Comparison of ENCODE assay signal across 25 mouse cellular contexts in the genomic region with DNA sequence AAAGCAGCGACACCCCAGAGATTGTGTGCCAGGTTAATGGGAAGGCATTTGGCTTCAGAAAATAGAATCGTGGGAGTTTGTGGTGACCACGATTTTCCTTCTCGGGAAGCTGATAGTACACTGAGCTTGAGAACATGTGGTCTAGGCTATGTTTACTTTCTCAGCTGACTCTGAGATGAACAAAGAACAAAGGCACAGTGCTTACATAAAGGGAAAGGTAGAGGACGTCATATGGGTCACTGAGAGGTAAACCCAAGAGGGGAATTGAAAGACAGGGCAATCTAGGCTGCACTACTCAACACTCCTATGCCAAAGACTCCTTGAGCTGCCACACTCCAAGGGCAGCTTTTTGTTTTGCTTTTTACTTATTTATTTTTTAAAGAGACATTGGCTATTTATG. TPM values are rescaled to one million over a fixed set of nuclear protein-coding genes. Genes with fewer than 3 reads are reported as not detected.
DNase-seq lines count a peak whose midpoint lies in the region; ATAC-seq and TF ChIP-seq lines count a peak whose summit lies in the region.
"Had no signal": no experiment of that assay in that cellular context is flagged by ENCODE, and none has a peak within 500 bp of the region (broad histone marks: within the 10 kb centered on the region; RNA-seq: fewer than 3 reads in every experiment).

No protein-coding gene starts in this region.

- no peak for TF ChIP-seq POLR2A in lung, adult 2 months (IDR thresholded peaks at IDR 0.05; ENCODE audit: borderline replicate concordance, extremely low read depth, low read depth, low read length)

- no peak overlapping the region for H3K4me2 ChIP-seq in stomach, embryonic 14.5 days (replicated peaks; ENCODE audit: low read depth, low read length)
- no peak overlapping the region for H3K4me2 ChIP-seq in stomach, postnatal 0 days (replicated peaks; ENCODE audit: low read depth)
- no peak overlapping the region for H3K4me2 ChIP-seq in forebrain, embryonic 11.5 days (ENCODE audit: low read depth, low read length, severe bottlenecking)
- H3K4me2 ChIP-seq: forebrain, embryonic 12.5 days; forebrain, embryonic 15.5 days; heart, embryonic 11.5 days; hindbrain, embryonic 13.5 days had no signal

- no peak overlapping the region for H3K9ac ChIP-seq in stomach, embryonic 14.5 days (replicated peaks; ENCODE audit: low read depth, low read length)
- H3K9ac ChIP-seq in stomach, postnatal 0 days (ENCODE audit: low read length) = no peak overlapping the region
- no peak overlapping the region for H3K9ac ChIP-seq in forebrain, embryonic 11.5 days (ENCODE audit: low read length)
- H3K9ac ChIP-seq: forebrain, embryonic 12.5 days; forebrain, embryonic 15.5 days; hindbrain, embryonic 13.5 days had no signal

- no peak for TF ChIP-seq EP300 in stomach, postnatal 0 days (optimal IDR thresholded peaks at IDR 0.05)

- peak; percentile 36; the same call in 1 of the 2 replicates for ATAC-seq in frontal cortex, adult (ENCODE audit: low TSS enrichment)
- ATAC-seq in stomach, embryonic 14.5 days (ENCODE audit: insufficient number of reproducible peaks, insufficient read depth, low FRiP score, low read depth) = peak; percentile 79
- peak; percentile 97 for ATAC-seq in stomach, postnatal 0 days (ENCODE audit: low FRiP score, low TSS enrichment)
- ATAC-seq in forebrain, embryonic 11.5 days (replicated peaks; ENCODE audit: low FRiP score) = no peak
- ATAC-seq: forebrain, embryonic 15.5 days; hindbrain, embryonic 16.5 days had no signal

- H3K4me3 ChIP-seq in lung, adult 2 months (replicated peaks; ENCODE audit: extremely low read depth, low read depth, low read length) = no peak overlapping the region
- H3K4me3 ChIP-seq in stomach, embryonic 14.5 days (ENCODE audit: low read depth, low read length) = no peak overlapping the region
- H3K4me3 ChIP-seq in stomach, postnatal 0 days (ENCODE audit: low read depth, low read length) = no peak overlapping the region
- no peak overlapping the region for H3K4me3 ChIP-seq in forebrain, embryonic 11.5 days (ENCODE audit: low read depth, low read length)
- H3K4me3 ChIP-seq: forebrain, embryonic 12.5 days; forebrain, embryonic 15.5 days; gastrocnemius, adult 2 months; hindbrain, embryonic 10.5 days; hindbrain, embryonic 13.5 days had no signal

- no peaks in the 10 kb centered on the region; the same call in 1 of the 2 replicates for H3K4me1 ChIP-seq in lung, adult 2 months (ENCODE audit: control insufficient read depth, insufficient read depth, low read length)
- H3K4me1 ChIP-seq in stomach, embryonic 14.5 days (ENCODE audit: control insufficient read depth, insufficient read depth, low read length) = no peaks in the 10 kb centered on the region
- no peaks in the 10 kb centered on the region for H3K4me1 ChIP-seq in stomach, postnatal 0 days (replicated peaks; ENCODE audit: control insufficient read depth, insufficient read depth)
- no peaks in the 10 kb centered on the region for H3K4me1 ChIP-seq in forebrain, embryonic 11.5 days (replicated peaks; ENCODE audit: control insufficient read depth, insufficient read depth, low read length)
- H3K4me1 ChIP-seq: hindbrain, embryonic 13.5 days had no signal

- 38% methylated on average over 5 of the region's 5 CpGs for WGBS in lung, adult 2 months
- WGBS in stomach, embryonic 14.5 days = 54% methylated on average over 5 of the region's 5 CpGs
- 42% methylated on average over 5 of the region's 5 CpGs for WGBS in stomach, postnatal 0 days
- WGBS in forebrain, embryonic 11.5 days = 82% methylated on average over 5 of the region's 5 CpGs

- no peak for DNase-seq in frontal cortex, adult 2 months (ENCODE audit: extremely low spot score in 1 of 2, low spot score in 1 of 2)
- DNase-seq in lung, postnatal 36 days = peak; percentile 39
- DNase-seq in lung, adult 2 months = no peak
- DNase-seq in stomach, postnatal 0 days (ENCODE audit: low spot score) = peak; percentile 22
- no peak for DNase-seq in heart, postnatal 10 days
- DNase-seq in forebrain, embryonic 11.5 days (ENCODE audit: low spot score) = no peak
- DNase-seq: adrenal gland, postnatal 10 days; adrenal gland, postnatal 36 days; cerebellum, adult 11-12 months; cerebellum, adult 8-10 months; cerebellum, postnatal 10 days; cerebellum, postnatal 36 days; embryo, embryonic 11 days; gastrocnemius, adult 2 months; gastrocnemius, postnatal 14 days; heart, adult 11 months; heart, postnatal 36 days had no signal

- H3K27ac ChIP-seq in stomach, embryonic 14.5 days (ENCODE audit: low read length) = no peak overlapping the region
- no peak overlapping the region for H3K27ac ChIP-seq in stomach, postnatal 0 days (replicated peaks)
- H3K27ac ChIP-seq in forebrain, embryonic 11.5 days (ENCODE audit: low read depth, low read length) = no peak overlapping the region
- H3K27ac ChIP-seq: forebrain, embryonic 12.5 days; forebrain, embryonic 15.5 days; gastrocnemius, adult 2 months; hindbrain, embryonic 10.5 days; hindbrain, embryonic 13.5 days had no signal

- H3K9me3 ChIP-seq in stomach, embryonic 14.5 days (ENCODE audit: control insufficient read depth, low read depth, low read length) = no peaks in the 10 kb centered on the region
- H3K9me3 ChIP-seq in stomach, postnatal 0 days (ENCODE audit: control insufficient read depth, low read length) = no peaks in the 10 kb centered on the region
- H3K9me3 ChIP-seq in forebrain, embryonic 11.5 days (ENCODE audit: control insufficient read depth, low read length) = no peaks in the 10 kb centered on the region
- H3K9me3 ChIP-seq: forebrain, embryonic 12.5 days; forebrain, embryonic 15.5 days; hindbrain, embryonic 10.5 days; hindbrain, embryonic 13.5 days had no signal

- intact Hi-C loops in heart, postnatal 10 days (cut with DNase I) = no loop called here

- no peak for TF ChIP-seq CTCF in lung, adult 2 months (IDR thresholded peaks at IDR 0.05; ENCODE audit: insufficient read depth, low read length)
- TF ChIP-seq CTCF in stomach, postnatal 0 days (IDR thresholded peaks at IDR 0.05; ENCODE audit: low read depth) = no peak

- H3K27me3 ChIP-seq in stomach, embryonic 14.5 days (ENCODE audit: control insufficient read depth, insufficient read depth, low read length) = no peaks in the 10 kb centered on the region
- no peaks in the 10 kb centered on the region for H3K27me3 ChIP-seq in stomach, postnatal 0 days (ENCODE audit: control insufficient read depth, insufficient read depth, low read length)
- H3K27me3 ChIP-seq in forebrain, embryonic 11.5 days (ENCODE audit: control insufficient read depth, insufficient read depth, low read length) = no peaks in the 10 kb centered on the region
- H3K27me3 ChIP-seq: forebrain, embryonic 12.5 days; forebrain, embryonic 15.5 days; hindbrain, embryonic 13.5 days had no signal

- no peaks in the 10 kb centered on the region for H3K36me3 ChIP-seq in stomach, embryonic 14.5 days (ENCODE audit: control insufficient read depth, insufficient read depth, low read length)
- H3K36me3 ChIP-seq in stomach, postnatal 0 days (ENCODE audit: control insufficient read depth, insufficient read depth, low read length) = no peaks in the 10 kb centered on the region
- H3K36me3 ChIP-seq in forebrain, embryonic 11.5 days (ENCODE audit: control insufficient read depth, insufficient read depth, low read length) = no peaks in the 10 kb centered on the region
- H3K36me3 ChIP-seq: forebrain, embryonic 12.5 days; forebrain, embryonic 15.5 days; hindbrain, embryonic 10.5 days; hindbrain, embryonic 13.5 days had no signal

RNA-seq across cellular contexts. Expression of gene Pgrmc2, which starts 35.3 kb away (rescaled TPM):
- 39.6 and 42.4 TPM in 2 replicates for polyA plus RNA-seq in frontal cortex, adult 2 months (2012; rRNA removed)
- polyA plus RNA-seq in lung, adult 2 months (2012; rRNA removed) = 15.8 and 19.1 TPM in 2 replicates
- polyA plus RNA-seq in stomach, embryonic 14.5 days (2014; fragmentation: Nextera tagmentation; extraction: Ambion mirVana) = 29.5 and 32.4 TPM in 2 replicates
- 31.2 and 32.5 TPM in 2 replicates for polyA plus RNA-seq in stomach, postnatal 0 days (2015; fragmentation: Nextera tagmentation; extraction: Ambion mirVana)
- 10 to 100 TPM; 42.3 to 46.9 TPM for total RNA-seq in heart, postnatal 10 days (2021)
- polyA plus RNA-seq in forebrain, embryonic 11.5 days (2014; fragmentation: Nextera tagmentation; extraction: Ambion mirVana) = 28.4 and 28.9 TPM in 2 replicates

Comparison
In these comparisons a context has a peak if more than half of its experiments do, and no peak if none do; other contexts are left out.
1. DNase-seq: peak in lung, postnatal 36 days (single experiment) and stomach, postnatal 0 days (single experiment); none in frontal cortex, adult 2 months (0 of 2), lung, adult 2 months (single experiment), heart, postnatal 10 days (0 of 2) and forebrain, embryonic 11.5 days (single experiment).